Mouse (Mus musculus) forebrain, embryonic 11.5 days (tissue): Measurements from ENCODE around the gene Trio. TPM values are rescaled to one million over a fixed set of nuclear protein-coding genes. Genes with fewer than 3 reads are reported as not detected.
A peak's percentile ranks its signal among the peaks of the same experiment; 100 is the strongest.

Experiments
- ATAC-seq: fragments of 200-750 bp; cut with Nextera tagmentation; replicated peaks from 2 replicates; pipeline ENCODE4 v1.8.0; 2017; ENCODE audit warnings: moderate TSS enrichment; ENCODE audit not compliant: low FRiP score
- DNase-seq: peaks from one replicate; pipeline ENCODE4 v3.0.0-alpha.2; 2017; ENCODE audit warnings: low spot score
- H3K27ac ChIP-seq: fragments of 300-500 bp; sonication (generic); 2 replicates; pipeline ENCODE4 v1.5.1; 2014; ENCODE audit warnings: low read depth, low read length
- H3K27me3 ChIP-seq: fragments of 300-500 bp; sonication (generic); 2 replicates; pipeline ENCODE4 v1.6.1; 2014; ENCODE audit warnings: mild to moderate bottlenecking, low read length, mixed read lengths; ENCODE audit not compliant: control insufficient read depth, insufficient read depth
- H3K36me3 ChIP-seq: fragments of 300-500 bp; sonication (generic); 2 replicates; pipeline ENCODE4 v1.6.1; 2014; ENCODE audit warnings: mild to moderate bottlenecking, low read length, moderate library complexity, mixed read lengths; ENCODE audit not compliant: control insufficient read depth, insufficient read depth
- H3K4me1 ChIP-seq: fragments of 300-500 bp; sonication (generic); replicated peaks from 2 replicates; pipeline ENCODE4 v1.6.1; 2014; ENCODE audit warnings: low read length, mixed read lengths; ENCODE audit not compliant: control insufficient read depth, insufficient read depth
- H3K4me2 ChIP-seq: fragments of 300-500 bp; sonication (generic); 2 replicates; pipeline ENCODE4 v1.6.1; 2014; ENCODE audit warnings: low read depth, mild to moderate bottlenecking, low read length, moderate library complexity, mixed read lengths; ENCODE audit not compliant: severe bottlenecking
- H3K4me3 ChIP-seq: fragments of 300-500 bp; sonication (generic); 2 replicates; pipeline ENCODE4 v1.5.1; 2014; ENCODE audit warnings: low read depth, low read length
- H3K9ac ChIP-seq: fragments of 300-500 bp; sonication (generic); 2 replicates; pipeline ENCODE4 v1.6.1; 2014; ENCODE audit warnings: low read length
- H3K9me3 ChIP-seq: fragments of 300-500 bp; sonication (generic); 2 replicates; pipeline ENCODE4 v1.6.1; 2016; ENCODE audit warnings: low read length, mixed read lengths; ENCODE audit not compliant: control insufficient read depth
- WGBS: fragments of 180-500 bp; shearing (Covaris S2); extraction: QIAGEN DNeasy Blood & Tissue Kit; methylation state at CpG from one replicate; pipeline ENCODE4 v1.1.7; 2014; 5-methylcytosine and 5-hydroxymethylcytosine counted together
- polyA plus RNA-seq: library from polyadenylated mRNA; unstranded; fragments of >200 nt; fragmentation: Nextera tagmentation; extraction: Ambion mirVana; gene quantifications from 2 replicates; pipeline ENCODE4 v1.2.1, GENCODE M21; 2014

Trio gene
- polyA plus RNA-seq, 1 experiment from 2014 or later, result 41.8 TPM

GRCm38 (mm10) chr15:27789325-27789724, 236.3 kb downstream of the Trio start:
- DNase-seq (no peak), ATAC-seq (no peak)
- H3K27me3 ChIP-seq, result no peaks in the 10 kb centered on the region
- H3K9ac ChIP-seq, result no peak overlapping the region
- H3K9me3 ChIP-seq, result no peaks in the 10 kb centered on the region
- peaks cover 30% of the 10 kb centered on the region for H3K4me1 ChIP-seq
- no peak overlapping the region for H3K4me2 ChIP-seq
- no peaks in the 10 kb centered on the region for H3K36me3 ChIP-seq
- no peak overlapping the region for H3K4me3 ChIP-seq
- H3K27ac ChIP-seq, result no peak overlapping the region; the same call in 1 of the 2 replicates
- WGBS, result 57% methylated on average over 3 of the region's 3 CpGs

- no peak for DNase-seq
- H3K4me2 ChIP-seq, result 0 out of 2 replicates have a peak overlapping the region, but pooled peaks have one; percentile 6
Measured at GRCm38 (mm10) chr15:27788122-27788759, 237.4 kb downstream of the Trio start.

GRCm38 (mm10) chr15:27787151-27787550, 238.5 kb downstream of the Trio start:
- Histone ChIP-seq H3K9ac (no peak overlapping the region), H3K4me2 (peak overlapping the region; percentile 6; the same call in 1 of the 2 replicates)
- WGBS, result 84% methylated on average over 4 of the region's 4 CpGs

More at GRCm38 (mm10) chr15:27788122-27788759, 237.4 kb downstream of the Trio start:
- 0 out of 2 replicates have a peak, but pooled peaks have one; percentile 9 for ATAC-seq
- peak overlapping the region; percentile 71 for H3K27ac ChIP-seq
- peaks cover 36% of the 10 kb centered on the region for H3K4me1 ChIP-seq
- WGBS, result 23% methylated on average over 17 of the region's 17 CpGs
- H3K36me3 ChIP-seq, result no peaks in the 10 kb centered on the region
- no peaks in the 10 kb centered on the region for H3K27me3 ChIP-seq
- H3K9ac ChIP-seq, result no peak overlapping the region
- H3K4me3 ChIP-seq, result peak overlapping the region; percentile 18
- no peaks in the 10 kb centered on the region for H3K9me3 ChIP-seq

DNA sequence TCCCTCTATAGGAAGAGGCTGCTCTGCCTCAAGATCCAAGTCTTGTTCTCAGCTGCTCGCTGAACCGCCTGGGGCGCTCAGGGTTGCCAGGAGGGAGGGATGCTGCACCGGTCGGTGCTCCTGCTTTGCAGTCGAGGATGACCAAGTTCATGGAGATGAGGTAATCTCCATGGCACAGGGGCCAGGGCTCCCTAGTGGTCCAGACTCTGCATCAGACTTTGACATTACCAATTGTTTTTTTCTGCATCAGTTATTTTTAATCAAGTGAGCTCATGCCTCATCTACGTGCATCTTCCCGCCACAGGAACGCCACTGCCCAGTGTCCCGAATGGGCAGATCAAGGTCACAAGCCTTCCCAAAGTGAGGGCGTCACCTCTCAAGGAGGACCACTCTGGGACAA, 239.2 kb downstream of the Trio start:
- Histone ChIP-seq H3K9me3 (no peaks in the 10 kb centered on the region), H3K4me1 (peaks cover 48% of the 10 kb centered on the region), H3K4me3 (0 out of 2 replicates have a peak overlapping the region, but pooled peaks have one; percentile 3), H3K36me3 (no peaks in the 10 kb centered on the region), H3K4me2 (no peak overlapping the region), H3K27ac (no peak overlapping the region), H3K27me3 (no peaks in the 10 kb centered on the region), H3K9ac (no peak overlapping the region)
- ATAC-seq, result no peak
- WGBS, result 55% methylated on average over 11 of the region's 11 CpGs
- no peak for DNase-seq

More at GRCm38 (mm10) chr15:27787151-27787550, 238.5 kb downstream of the Trio start:
- H3K27ac ChIP-seq, result no peak overlapping the region
- DNase-seq, result no peak
- no peaks in the 10 kb centered on the region for H3K36me3 ChIP-seq
- H3K4me1 ChIP-seq, result peaks cover 44% of the 10 kb centered on the region
- H3K9me3 ChIP-seq, result no peaks in the 10 kb centered on the region
- no peaks in the 10 kb centered on the region for H3K27me3 ChIP-seq
- peak overlapping the region; percentile 18; the same call in 1 of the 2 replicates for H3K4me3 ChIP-seq
- ATAC-seq, result no peak

DNA sequence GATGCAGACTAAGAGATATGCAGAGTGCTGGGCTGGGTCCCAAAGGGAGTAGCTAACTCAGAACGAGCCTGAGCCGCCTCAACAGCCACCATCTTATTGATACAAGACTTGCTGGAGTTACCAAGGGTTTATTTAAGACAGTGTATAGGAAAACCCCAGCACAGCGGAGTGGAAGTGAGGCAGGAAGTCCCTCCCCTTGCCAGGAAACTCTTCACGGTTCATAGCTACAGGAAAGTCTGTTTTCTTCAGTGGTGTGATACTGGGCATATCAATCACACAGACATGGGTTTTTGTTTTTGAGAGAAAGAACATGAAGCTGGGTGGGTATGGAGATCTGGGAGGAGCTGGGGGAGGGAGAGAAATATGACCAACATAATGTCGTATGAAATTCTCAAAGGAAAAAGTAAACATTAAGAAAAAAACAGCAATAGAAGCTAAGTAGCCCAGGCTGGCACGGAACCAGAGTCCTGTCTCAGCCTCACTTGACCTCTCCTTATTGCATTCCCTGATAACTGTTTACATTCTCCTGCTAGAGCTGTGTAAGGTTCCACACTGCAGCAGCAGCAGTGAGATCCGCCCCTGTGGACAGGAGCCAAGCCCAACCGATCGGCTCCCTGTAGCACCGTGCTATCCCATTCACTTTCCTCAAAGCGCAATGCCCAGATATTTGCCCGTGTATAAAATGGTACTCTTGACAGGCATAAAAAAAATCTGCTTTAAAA, 240.2 kb downstream of the Trio start:
- Histone ChIP-seq H3K9ac (no peak overlapping the region), H3K27me3 (no peaks in the 10 kb centered on the region), H3K36me3 (no peaks in the 10 kb centered on the region), H3K4me1 (peaks cover 50% of the 10 kb centered on the region), H3K27ac (peak overlapping the region; percentile 39; the same call in 1 of the 2 replicates), H3K9me3 (no peaks in the 10 kb centered on the region), H3K4me2 (no peak overlapping the region), H3K4me3 (no peak overlapping the region)
- ATAC-seq, result no peak
- WGBS, result 67% methylated on average over 12 of the region's 12 CpGs
- DNase-seq, result no peak

DNA sequence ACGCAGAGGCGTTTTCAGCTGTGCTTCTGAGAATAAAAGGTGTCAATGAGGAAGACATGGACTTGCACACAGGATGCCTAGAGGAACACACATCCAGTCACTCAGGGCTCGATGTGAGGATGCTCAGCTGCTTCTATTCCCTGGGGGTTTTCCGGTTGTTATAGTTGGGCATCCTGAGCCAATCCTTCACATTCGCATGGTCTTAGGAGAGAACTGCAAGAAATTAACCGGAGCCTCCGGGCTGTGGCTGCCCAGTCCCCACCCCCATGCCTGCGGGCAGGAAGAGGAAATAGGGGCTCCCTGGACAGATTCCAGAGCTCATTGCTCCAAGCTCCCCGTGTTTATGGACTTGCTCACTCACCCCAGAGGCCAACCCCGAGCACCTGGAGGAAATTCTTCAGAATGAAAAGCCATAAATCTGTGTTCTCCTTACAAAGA, 241.5 kb downstream of the Trio start:
- Histone ChIP-seq H3K4me2 (peak overlapping the region; percentile 22; the same call in 1 of the 2 replicates), H3K9ac (peak overlapping the region; percentile 28; the same call in 1 of the 2 replicates), H3K9me3 (no peaks in the 10 kb centered on the region), H3K4me1 (peaks cover 57% of the 10 kb centered on the region), H3K27me3 (no peaks in the 10 kb centered on the region), H3K27ac (peak overlapping the region; percentile 90), H3K36me3 (no peaks in the 10 kb centered on the region), H3K4me3 (no peak overlapping the region)
- 41% methylated on average over 10 of the region's 10 CpGs for WGBS
- no peak for ATAC-seq
- DNase-seq, result no peak

GRCm38 (mm10) chr15:27783541-27784125, 242.0 kb downstream of the Trio start:
- Histone ChIP-seq H3K4me3 (no peak overlapping the region), H3K27ac (peak overlapping the region; percentile 90), H3K4me2 (peak overlapping the region; percentile 24; the same call in 1 of the 2 replicates), H3K36me3 (no peaks in the 10 kb centered on the region), H3K9me3 (no peaks in the 10 kb centered on the region), H3K9ac (peak overlapping the region; percentile 28), H3K4me1 (peaks cover 56% of the 10 kb centered on the region), H3K27me3 (no peaks in the 10 kb centered on the region)
- DNase-seq (peak; percentile 70), ATAC-seq (peak; percentile 73)
- 17% methylated on average over 12 of the region's 12 CpGs for WGBS

GRCm38 (mm10) chr15:27783092-27783491, 242.6 kb downstream of the Trio start:
- DNase-seq (no peak), ATAC-seq (peak; percentile 23)
- H3K4me2 ChIP-seq, result peak overlapping the region; percentile 19; the same call in 1 of the 2 replicates
- no peaks in the 10 kb centered on the region for H3K27me3 ChIP-seq
- 17% methylated on average over 8 of the region's 8 CpGs for WGBS
- H3K4me1 ChIP-seq, result peaks cover 56% of the 10 kb centered on the region
- no peak overlapping the region for H3K4me3 ChIP-seq
- no peaks in the 10 kb centered on the region for H3K9me3 ChIP-seq
- no peaks in the 10 kb centered on the region for H3K36me3 ChIP-seq
- peak overlapping the region; percentile 28 for H3K9ac ChIP-seq
- peak overlapping the region; percentile 90 for H3K27ac ChIP-seq
